Mouse (Mus musculus) lung, embryonic 14.5 days (tissue): ENCODE measurements around the gene Dapp1. TPM values are rescaled to one million over a fixed set of nuclear protein-coding genes. Genes with fewer than 3 reads are reported as not detected.

Source experiments
- ATAC-seq: fragments of 200-750 bp; cut with Nextera tagmentation; 2 replicates; pipeline ENCODE4 v1.8.0; 2017; ENCODE audit warnings: mild to moderate bottlenecking, moderate TSS enrichment, moderate library complexity; ENCODE audit not compliant: insufficient read depth
- DNase-seq: peaks from one replicate; pipeline ENCODE4 v3.0.0-alpha.2; 2015
- H3K27ac ChIP-seq: fragments of 300-500 bp; sonication (generic); 2 replicates; pipeline ENCODE4 v1.5.1; 2014; ENCODE audit warnings: low read depth, mild to moderate bottlenecking, moderate library complexity
- H3K27me3 ChIP-seq: fragments of 300-500 bp; sonication (generic); 2 replicates; pipeline ENCODE4 v1.6.1; 2014; ENCODE audit warnings: low read length, control low read depth; ENCODE audit not compliant: insufficient read depth
- H3K36me3 ChIP-seq: fragments of 300-500 bp; sonication (generic); 2 replicates; pipeline ENCODE4 v1.6.1; 2014; ENCODE audit warnings: control low read depth; ENCODE audit not compliant: insufficient read depth
- H3K4me1 ChIP-seq: fragments of 300-500 bp; sonication (generic); 2 replicates; pipeline ENCODE4 v1.6.1; 2014; ENCODE audit warnings: antibody characterized with exemption, control low read depth; ENCODE audit not compliant: insufficient read depth
- H3K4me2 ChIP-seq: fragments of 300-500 bp; sonication (generic); 2 replicates; pipeline ENCODE4 v1.6.1; 2014; ENCODE audit warnings: mild to moderate bottlenecking
- H3K4me3 ChIP-seq: fragments of 300-500 bp; sonication (generic); 2 replicates; pipeline ENCODE4 v1.5.1; 2014; ENCODE audit warnings: low read depth, low read length
- H3K9ac ChIP-seq: fragments of 300-500 bp; sonication (generic); 2 replicates; pipeline ENCODE4 v1.6.1; 2014
- H3K9me3 ChIP-seq: fragments of 300-500 bp; sonication (generic); 2 replicates; pipeline ENCODE4 v1.6.1; 2016; ENCODE audit warnings: low read depth, low read length, control low read depth
- CTCF ChIP-seq: IDR thresholded peaks from 2 replicates; pipeline ENCODE4 v1.5.1; 2016; ENCODE audit warnings: antibody characterized with exemption, low read depth
- WGBS: fragments of 180-500 bp; shearing (Covaris S2); extraction: QIAGEN DNeasy Blood & Tissue Kit; methylation state at CpG from one replicate; pipeline ENCODE4 v1.1.7; 2014; 5-methylcytosine and 5-hydroxymethylcytosine counted together
- polyA plus RNA-seq: library from polyadenylated mRNA; unstranded; fragments of >200 nt; fragmentation: Nextera tagmentation; extraction: Ambion mirVana; gene quantifications from 2 replicates; pipeline ENCODE4 v1.2.1, GENCODE M21; 2014

Dapp1 gene
- polyA plus RNA-seq, 1 experiment from 2014 or later: 8.0 TPM

DNA sequence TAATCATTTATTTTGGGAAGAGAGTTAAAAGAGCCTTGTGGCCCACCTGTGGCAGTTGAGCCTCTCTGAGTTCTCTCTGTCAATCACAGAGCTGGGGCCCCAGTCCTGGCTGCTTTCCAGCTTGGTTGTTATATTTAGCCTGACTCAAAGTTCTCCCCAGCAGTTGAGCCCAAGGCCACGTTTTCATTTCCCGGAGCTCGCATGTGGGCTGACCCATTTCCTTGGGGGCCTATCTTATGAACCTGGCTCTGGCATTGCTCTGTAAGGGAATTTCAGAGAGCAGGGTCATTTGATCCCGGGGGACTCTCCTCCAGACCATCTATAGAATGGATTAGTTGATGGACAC is 19.4 kb upstream of the Dapp1 start:
- no peak overlapping the region for H3K4me2 ChIP-seq
- no peak overlapping the region for H3K4me3 ChIP-seq
- no peaks in the 10 kb centered on the region for H3K4me1 ChIP-seq
- ATAC-seq (no peak), DNase-seq (peak; percentile 59)
- no peaks in the 10 kb centered on the region for H3K36me3 ChIP-seq
- TF ChIP-seq CTCF: no peak
- H3K9me3 ChIP-seq: no peaks in the 10 kb centered on the region
- H3K9ac ChIP-seq: no peak overlapping the region
- H3K27me3 ChIP-seq: no peaks in the 10 kb centered on the region
- 38% methylated on average over 4 of the region's 4 CpGs for WGBS
- H3K27ac ChIP-seq: no peak overlapping the region

DNA sequence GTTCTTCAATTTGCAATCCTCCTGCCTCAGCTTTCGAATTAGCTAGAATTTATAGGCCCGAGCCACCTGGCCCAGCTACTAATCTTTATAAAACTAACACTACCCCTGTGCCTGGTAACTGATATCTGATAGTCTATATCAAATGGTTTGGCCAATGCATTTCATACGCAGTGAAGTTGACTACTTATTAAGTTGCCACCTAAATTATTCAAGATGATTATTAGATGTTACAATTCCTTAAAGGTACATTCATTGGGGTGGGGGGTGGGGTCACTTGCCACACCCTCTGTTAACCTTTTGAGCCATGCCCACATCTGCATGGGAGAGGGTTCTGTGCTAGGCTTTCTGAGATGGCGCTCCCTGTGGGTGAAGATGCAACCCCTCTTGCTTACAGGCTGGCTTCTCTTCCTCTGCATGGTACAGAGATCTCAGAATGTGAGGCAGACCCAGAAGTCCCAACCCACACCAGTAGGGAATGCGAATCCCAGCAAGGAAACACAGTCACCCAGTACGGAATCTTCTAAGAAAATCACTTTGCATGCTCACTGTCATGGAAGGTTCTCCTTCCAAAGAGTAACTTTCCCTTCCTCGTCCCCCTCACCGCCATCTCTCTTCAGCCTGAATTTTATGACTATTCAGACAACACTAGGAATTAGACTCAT is 18.8 kb upstream of the Dapp1 start:
- Histone ChIP-seq H3K27ac (no peak overlapping the region), H3K4me1 (no peaks in the 10 kb centered on the region)

DNA sequence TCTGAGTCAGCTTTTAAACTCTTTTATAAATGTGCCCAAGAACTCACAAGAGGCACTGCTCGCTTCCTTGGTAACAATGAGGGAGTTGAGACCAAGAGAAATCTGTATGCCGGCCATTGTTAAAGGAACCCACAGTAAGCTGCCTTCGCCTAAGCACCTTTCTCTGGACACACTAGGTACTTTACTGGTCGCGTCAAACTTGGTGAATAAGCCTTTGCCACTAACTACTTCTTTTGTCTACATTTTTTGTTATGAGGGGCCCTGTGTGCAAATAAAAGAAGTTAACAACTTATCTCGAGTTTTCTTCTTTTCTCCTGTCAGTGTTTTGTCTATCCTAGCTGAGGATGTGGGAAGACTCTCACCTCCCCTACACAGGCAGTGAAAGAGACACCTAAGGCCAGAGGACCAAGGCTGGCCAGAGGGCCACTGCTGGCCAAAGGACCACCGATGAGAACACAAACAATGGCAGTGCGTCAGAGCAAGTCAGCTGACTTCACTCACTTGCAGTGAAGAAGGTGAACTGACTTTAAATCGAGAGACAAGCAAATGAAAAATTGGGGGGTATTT is 18.0 kb upstream of the Dapp1 start:
- Histone ChIP-seq H3K36me3 (no peaks in the 10 kb centered on the region), H3K9me3 (no peaks in the 10 kb centered on the region), H3K4me1 (no peaks in the 10 kb centered on the region), H3K27me3 (no peaks in the 10 kb centered on the region), H3K4me3 (no peak overlapping the region), H3K9ac (no peak overlapping the region), H3K4me2 (no peak overlapping the region), H3K27ac (no peak overlapping the region)
- ATAC-seq (no peak), DNase-seq (no peak)
- no peak for TF ChIP-seq CTCF
- 65% methylated on average over 9 of the region's 9 CpGs for WGBS

More for the DNA sequence above, 18.8 kb upstream of the Dapp1 start:
- Histone ChIP-seq H3K4me3 (no peak overlapping the region), H3K9ac (no peak overlapping the region), H3K36me3 (no peaks in the 10 kb centered on the region), H3K27me3 (no peaks in the 10 kb centered on the region), H3K9me3 (no peaks in the 10 kb centered on the region), H3K4me2 (no peak overlapping the region)
- DNase-seq (no peak), ATAC-seq (no peak)
- TF ChIP-seq CTCF: no peak
- 89% methylated on average over 8 of the region's 8 CpGs for WGBS

DNA sequence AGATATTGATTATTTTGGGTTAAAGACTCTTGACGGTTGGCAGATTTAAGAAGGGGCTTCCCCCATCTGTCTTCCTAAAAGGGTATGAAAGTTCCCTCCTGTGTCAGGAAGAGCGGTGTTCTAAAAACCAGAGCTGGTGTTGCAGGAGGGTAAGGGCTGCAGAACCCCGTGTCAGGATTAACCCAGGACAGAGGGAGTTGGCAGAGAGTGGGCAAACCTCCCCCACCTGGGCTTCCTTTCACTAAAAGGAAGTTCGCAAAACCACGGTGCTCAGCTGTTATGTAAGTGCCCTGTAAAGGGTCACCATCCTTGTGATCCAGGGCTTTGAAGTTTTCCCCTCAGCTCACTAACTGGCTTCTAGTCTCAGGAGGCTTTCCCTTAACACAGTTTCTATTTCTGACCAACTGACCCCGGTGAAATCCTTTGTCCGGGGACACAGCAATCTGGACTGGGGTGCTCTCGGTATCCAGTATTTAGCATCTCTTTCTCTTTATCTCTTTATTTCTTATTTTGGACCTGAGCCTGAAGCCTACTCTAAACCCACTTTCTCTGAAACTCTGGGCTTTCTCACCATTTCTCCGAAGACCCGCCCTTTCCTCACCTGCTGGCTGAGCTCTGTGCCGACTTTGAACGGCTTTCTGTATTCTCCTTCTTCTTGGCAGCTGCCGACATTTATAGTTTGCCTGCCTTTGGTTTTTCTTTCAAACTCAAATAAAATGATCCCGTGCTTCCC is 17.3 kb upstream of the Dapp1 start:
- no peak overlapping the region for H3K9ac ChIP-seq
- H3K9me3 ChIP-seq: no peaks in the 10 kb centered on the region
- no peak overlapping the region for H3K4me2 ChIP-seq
- 63% methylated on average over 14 of the region's 14 CpGs for WGBS
- H3K4me3 ChIP-seq: no peak overlapping the region
- peaks cover 6% of the 10 kb centered on the region; the same call in 1 of the 2 replicates for H3K4me1 ChIP-seq
- TF ChIP-seq CTCF: no peak
- no peak for DNase-seq
- no peaks in the 10 kb centered on the region for H3K27me3 ChIP-seq
- no peaks in the 10 kb centered on the region for H3K36me3 ChIP-seq
- H3K27ac ChIP-seq: no peak overlapping the region
- no peak for ATAC-seq

DNA sequence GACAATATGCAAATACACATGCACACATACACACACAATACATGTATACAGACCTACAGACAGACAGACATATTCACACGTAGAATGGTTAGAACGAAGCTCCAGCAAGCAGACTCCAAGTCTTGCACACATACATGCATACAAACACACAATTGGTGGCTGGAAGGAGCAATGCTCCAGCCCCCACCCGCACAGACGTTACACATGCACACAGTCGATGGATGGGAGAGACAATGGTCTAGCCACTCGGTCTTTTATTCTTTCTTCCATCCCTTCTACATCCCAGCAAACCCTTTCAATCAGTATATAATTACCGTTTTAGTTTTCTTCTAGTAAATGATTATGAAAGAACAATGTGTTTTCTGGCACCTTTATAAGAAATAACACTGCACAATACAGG is 14.1 kb upstream of the Dapp1 start:
- H3K4me1 ChIP-seq: peaks cover 6% of the 10 kb centered on the region; the same call in 1 of the 2 replicates
- H3K36me3 ChIP-seq: no peaks in the 10 kb centered on the region
- ATAC-seq (no peak), DNase-seq (no peak)
- no peaks in the 10 kb centered on the region for H3K27me3 ChIP-seq
- no peak overlapping the region for H3K9ac ChIP-seq
- 77% methylated on average over 7 of the region's 7 CpGs for WGBS
- no peaks in the 10 kb centered on the region for H3K9me3 ChIP-seq
- TF ChIP-seq CTCF: no peak
- no peak overlapping the region for H3K4me3 ChIP-seq
- H3K27ac ChIP-seq: no peak overlapping the region
- H3K4me2 ChIP-seq: no peak overlapping the region

DNA sequence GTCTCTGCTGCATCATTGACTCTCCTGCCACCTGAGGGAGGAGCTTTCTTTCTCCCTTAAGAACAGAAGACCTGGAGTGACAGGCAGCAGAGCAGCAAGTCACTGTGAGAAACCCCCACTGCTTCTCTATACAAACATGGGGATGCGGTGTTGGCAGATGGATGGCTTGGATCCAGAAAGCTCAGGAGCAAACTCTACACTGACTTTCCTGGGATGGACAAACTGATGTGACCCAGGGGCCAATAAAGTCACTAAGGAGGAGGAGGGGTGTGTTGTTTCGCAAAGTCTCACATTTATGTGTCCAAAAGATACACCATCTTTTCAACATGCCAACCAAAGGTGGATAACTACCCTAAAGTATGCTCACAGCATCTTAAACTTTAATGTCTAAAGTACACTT is 12.9 kb upstream of the Dapp1 start:
- Histone ChIP-seq H3K36me3 (no peaks in the 10 kb centered on the region), H3K9ac (no peak overlapping the region), H3K27ac (no peak overlapping the region), H3K9me3 (no peaks in the 10 kb centered on the region), H3K4me3 (no peak overlapping the region), H3K4me1 (peaks cover 6% of the 10 kb centered on the region; the same call in 1 of the 2 replicates), H3K4me2 (no peak overlapping the region), H3K27me3 (no peaks in the 10 kb centered on the region)
- TF ChIP-seq CTCF: no peak
- WGBS: 36% methylated on average over 2 of the region's 2 CpGs
- peak; percentile 8; the same call in 1 of the 2 replicates for ATAC-seq
- DNase-seq: peak; percentile 67

DNA sequence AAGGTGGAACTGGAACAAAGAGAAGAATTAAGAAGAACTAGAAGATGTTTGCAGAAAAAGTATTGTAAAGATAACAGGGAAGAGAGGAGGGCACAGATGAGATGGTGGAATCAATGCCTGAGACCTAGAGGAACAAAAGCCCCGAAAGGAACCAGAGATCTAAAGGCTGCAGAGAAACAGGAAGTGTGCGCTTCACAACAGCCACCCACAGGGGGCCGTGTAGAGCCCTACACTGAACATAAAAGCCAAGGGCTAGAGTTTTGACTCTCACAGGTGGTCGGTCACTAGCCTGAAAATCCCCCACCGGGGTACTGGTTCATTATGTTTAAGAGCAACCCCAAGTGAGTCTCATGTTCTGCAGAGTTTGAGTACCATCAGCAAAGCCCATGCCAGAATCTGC is 11.0 kb upstream of the Dapp1 start:
- Histone ChIP-seq H3K36me3 (no peaks in the 10 kb centered on the region), H3K27me3 (no peaks in the 10 kb centered on the region), H3K4me1 (peaks cover 6% of the 10 kb centered on the region; the same call in 1 of the 2 replicates), H3K4me3 (no peak overlapping the region), H3K9me3 (no peaks in the 10 kb centered on the region), H3K27ac (no peak overlapping the region), H3K4me2 (no peak overlapping the region), H3K9ac (no peak overlapping the region)
- DNase-seq: no peak
- no peak for TF ChIP-seq CTCF
- 75% methylated on average over 5 of the region's 5 CpGs for WGBS
- ATAC-seq: no peak
